Mouse (Mus musculus) left cerebral cortex, postnatal 10 days (tissue): Measurements from ENCODE around the gene Tubg1. TPM values are rescaled to one million over a fixed set of nuclear protein-coding genes. Genes with fewer than 3 reads are reported as not detected.
A peak's percentile ranks its signal among the peaks of the same experiment; 100 is the strongest.
"Not testable (repeated sequence)": the region's sequence is repeated elsewhere in the genome, so short reads cannot be mapped to it uniquely, and the experiment has no call there.

Source experiments
- DNase-seq, 2 experiments: peaks; one replicate each; pipeline ENCODE4 v3.0.0; 2021 to 2022; ENCODE audit warnings: low spot score in 2 of 2, mixed read lengths in 1 of 2; ENCODE audit errors: extremely low spot score in 1 of 2
- intact Hi-C: fragments of 180-260 bp; cut with DNase I; formaldehyde crosslinking; loops from one replicate; pipeline ENCODE4 v1.15.1; 2025
- total RNA-seq, 2 experiments: library from RNA; stranded (reverse); gene quantifications; 2 replicates each; pipeline ENCODE4 v1.2.3; 2021

Tubg1 gene
- total RNA-seq, 2 experiments from 2014 or later: 45.6 to 49.6 TPM

- peak; percentile 70 to 82 for DNase-seq
- intact Hi-C loops: no loop called here
These were observed 36.1 kb downstream of the Tubg1 start, which contains the start of gene Tubg2 for GRCm38 (mm10) chr11:101155728-101156371. Gene Tubg2, plus strand, starts transcription at chr11:101155907.

- DNase-seq, intact Hi-C loops: not testable (repeated sequence)
These were observed 40.4 kb downstream of the Tubg1 start for GRCm38 (mm10) chr11:101160151-101160550.

GRCm38 (mm10) chr11:101160981-101161505 is 41.3 kb downstream of the Tubg1 start:
- intact Hi-C loops, DNase-seq: not testable (repeated sequence)

GRCm38 (mm10) chr11:101161551-101161950 is 41.8 kb downstream of the Tubg1 start:
- intact Hi-C loops: no loop called here
- DNase-seq: no peak

- DNase-seq: no peak
- intact Hi-C loops: no loop called here
These were observed 42.6 kb downstream of the Tubg1 start for GRCm38 (mm10) chr11:101162301-101162700.

- peak in 1 of 2 experiments; percentile 71 for DNase-seq
- intact Hi-C loops: no loop called here
These were observed 43.0 kb downstream of the Tubg1 start for GRCm38 (mm10) chr11:101162772-101163171.

- intact Hi-C loops: no loop called here
- DNase-seq: peak in 1 of 2 experiments; percentile 39
These were observed 44.0 kb downstream of the Tubg1 start for GRCm38 (mm10) chr11:101163476-101164350.

GRCm38 (mm10) chr11:101164351-101164665 is 44.6 kb downstream of the Tubg1 start:
- DNase-seq: no peak
- intact Hi-C loops: no loop called here

- intact Hi-C loops: no loop called here
- DNase-seq: peak in 1 of 2 experiments; percentile 34
These were observed 45.2 kb downstream of the Tubg1 start for GRCm38 (mm10) chr11:101164677-101165580.

- DNase-seq: no peak
- intact Hi-C loops: no loop called here
These were observed 46.6 kb downstream of the Tubg1 start for GRCm38 (mm10) chr11:101166357-101166756.

- intact Hi-C loops: no loop called here
- no peak for DNase-seq
These were observed 47.6 kb downstream of the Tubg1 start for GRCm38 (mm10) chr11:101167211-101167962.

- no peak for DNase-seq
- intact Hi-C loops: no loop called here
These were observed 48.2 kb downstream of the Tubg1 start for GRCm38 (mm10) chr11:101167963-101168300.

- intact Hi-C loops: no loop called here
- DNase-seq: no peak
These were observed 48.7 kb downstream of the Tubg1 start for GRCm38 (mm10) chr11:101168301-101168980.

- no peak for DNase-seq
- intact Hi-C loops: loop anchor here (5.0 to 10.0 kb wide), 2 partner anchors 37 to 185 kb away; no protein-coding TSS in a partner anchor
These were observed 49.8 kb downstream of the Tubg1 start for GRCm38 (mm10) chr11:101169301-101170107.

GRCm38 (mm10) chr11:101170354-101170810 is 50.6 kb downstream of the Tubg1 start, which contains the start of gene Cntnap1:
Gene Cntnap1, plus strand, starts transcription at chr11:101170523.
- peak in 1 of 2 experiments; percentile 75 for DNase-seq
- intact Hi-C loops: loop anchor here (5.0 to 10.0 kb wide), 2 partner anchors 38 to 186 kb away; no protein-coding TSS in a partner anchor

- intact Hi-C loops: loop anchor here (5.0 to 10.0 kb wide), 2 partner anchors 39 to 186 kb away; no protein-coding TSS in a partner anchor
- peak; percentile 97 for DNase-seq
These were observed 51.3 kb downstream of the Tubg1 start, which contains the start of gene Plekhh3 for GRCm38 (mm10) chr11:101170811-101171610. Gene Plekhh3, minus strand, starts transcription at chr11:101171351.
